Mouse (Mus musculus) bone marrow, adult 2 months (tissue): ENCODE data around the gene Etfrf1. TPM values are rescaled to one million over a fixed set of nuclear protein-coding genes. Genes with fewer than 3 reads are reported as not detected.

Experiments used
- H3K27ac ChIP-seq: fragments of 200-500 bp; 2 replicates; pipeline ENCODE4 v1.5.1; 2012; ENCODE audit warnings: low read depth, mild to moderate bottlenecking, control low read depth, inconsistent platforms, low read length; ENCODE audit not compliant: control insufficient read depth, poor library complexity, insufficient read depth
- H3K4me1 ChIP-seq: fragments of 200-500 bp; 2 replicates; pipeline ENCODE4 v1.6.1; 2011; ENCODE audit warnings: low read length; ENCODE audit not compliant: control insufficient read depth, insufficient read depth
- H3K4me3 ChIP-seq: fragments of 200-500 bp; replicated peaks from 2 replicates; pipeline ENCODE3; 2011; ENCODE audit warnings: mild to moderate bottlenecking, low read depth, low read length, control low read depth; ENCODE audit not compliant: control insufficient read depth
- CTCF ChIP-seq: fragments of 200-500 bp; IDR thresholded peaks from 2 replicates; pipeline ENCODE4 v1.5.1; 2011; ENCODE audit warnings: low read length, control low read depth; ENCODE audit not compliant: control insufficient read depth, insufficient read depth
- POLR2A ChIP-seq: fragments of 200-500 bp; IDR thresholded peaks from 2 replicates; pipeline ENCODE4 v1.6.1; 2011; ENCODE audit warnings: low read depth, mild to moderate bottlenecking, control low read depth, low read length, borderline replicate concordance; ENCODE audit not compliant: control insufficient read depth
- WGBS: fragments of 180-500 bp; shearing (Covaris S2); methylation state at CpG from one replicate; pipeline ENCODE4 v1.1.7; 2018; 5-methylcytosine and 5-hydroxymethylcytosine counted together
- polyA plus RNA-seq: library from polyadenylated mRNA; stranded (reverse); fragments of >200 nt; gene quantifications from 2 replicates; pipeline ENCODE4 v1.2.4, GENCODE M21; 2011; ENCODE audit warnings: low replicate concordance; ENCODE audit not compliant: missing spikeins, insufficient read depth, insufficient read length

Etfrf1 gene
- 4.6 and 17.9 TPM in 2 replicates for polyA plus RNA-seq

GRCm38 (mm10) chr6:145210816-145211338 is at the start of gene Etfrf1, which contains the start of gene Casc1:
Etfrf1 (plus strand) TSS chr6:145211134.
Casc1 (minus strand) TSS chr6:145211005.
- WGBS: under 1% methylated on average over 36 of the region's 36 CpGs
- peak; percentile 12; the same call in 1 of the 2 replicates for TF ChIP-seq CTCF
- TF ChIP-seq POLR2A: peak; percentile 91
- H3K4me1 ChIP-seq: no peaks in the 10 kb centered on the region; the same call in 1 of the 2 replicates

GRCm38 (mm10) chr6:145171892-145172606 is 38.9 kb upstream of the Etfrf1 start:
- Histone ChIP-seq H3K4me1 (no peaks in the 10 kb centered on the region), H3K4me3 (no peak overlapping the region), H3K27ac (no peak overlapping the region)
- 93% methylated on average over 14 of the region's 14 CpGs for WGBS
- TF ChIP-seq CTCF (no peak), POLR2A (no peak)

More at GRCm38 (mm10) chr6:145210816-145211338, at the start of gene Etfrf1, which contains the start of gene Casc1:
- peak within 1 kb of the TSS; percentile 84 for H3K4me3 ChIP-seq
- H3K27ac ChIP-seq: peak within 1 kb of the TSS; percentile 77

DNA sequence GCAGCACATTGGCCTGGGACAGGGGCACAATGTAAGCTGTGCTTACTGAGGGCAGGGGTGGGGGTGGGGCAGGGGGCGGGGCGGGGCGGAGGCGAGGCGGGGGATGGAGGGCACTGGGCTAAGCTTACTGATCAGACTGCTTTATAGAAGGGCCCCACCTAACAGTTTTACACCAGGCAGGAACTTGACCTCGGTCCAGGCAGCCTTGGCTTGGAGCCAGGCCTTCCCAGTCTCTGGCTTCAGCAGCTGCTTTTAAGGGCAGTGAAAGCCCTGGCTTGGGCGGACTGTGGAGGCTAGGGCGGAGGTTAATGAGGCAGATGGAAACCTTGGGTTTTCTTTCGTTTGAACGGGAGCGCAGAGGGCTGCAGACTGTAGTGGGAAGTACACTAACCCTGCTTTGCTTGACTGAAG is 37.1 kb upstream of the Etfrf1 start:
- WGBS: 83% methylated on average over 11 of the region's 11 CpGs
- no peaks in the 10 kb centered on the region for H3K4me1 ChIP-seq
- no peak for TF ChIP-seq CTCF
- TF ChIP-seq POLR2A: no peak
- H3K4me3 ChIP-seq: no peak overlapping the region
- no peak overlapping the region for H3K27ac ChIP-seq

- 79% methylated on average over 9 of the region's 9 CpGs for WGBS
- Histone ChIP-seq H3K27ac (no peak overlapping the region), H3K4me1 (no peaks in the 10 kb centered on the region), H3K4me3 (no peak overlapping the region)
- no peak for TF ChIP-seq CTCF
- TF ChIP-seq POLR2A: no peak
These were observed 35.4 kb upstream of the Etfrf1 start for GRCm38 (mm10) chr6:145175571-145175981.

- no peak overlapping the region for H3K4me3 ChIP-seq
- 86% methylated on average over 10 of the region's 10 CpGs for WGBS
- no peak overlapping the region for H3K27ac ChIP-seq
- no peaks in the 10 kb centered on the region for H3K4me1 ChIP-seq
- no peak for TF ChIP-seq POLR2A
- no peak for TF ChIP-seq CTCF
These were observed 34.5 kb upstream of the Etfrf1 start for GRCm38 (mm10) chr6:145176474-145176873.

GRCm38 (mm10) chr6:145179665-145180064 is 31.3 kb upstream of the Etfrf1 start:
- H3K27ac ChIP-seq: no peak overlapping the region
- no peak overlapping the region for H3K4me3 ChIP-seq
- no peak for TF ChIP-seq POLR2A
- peak; percentile 60 for TF ChIP-seq CTCF
- no peaks in the 10 kb centered on the region for H3K4me1 ChIP-seq
- WGBS: 41% methylated on average over 6 of the region's 6 CpGs

DNA sequence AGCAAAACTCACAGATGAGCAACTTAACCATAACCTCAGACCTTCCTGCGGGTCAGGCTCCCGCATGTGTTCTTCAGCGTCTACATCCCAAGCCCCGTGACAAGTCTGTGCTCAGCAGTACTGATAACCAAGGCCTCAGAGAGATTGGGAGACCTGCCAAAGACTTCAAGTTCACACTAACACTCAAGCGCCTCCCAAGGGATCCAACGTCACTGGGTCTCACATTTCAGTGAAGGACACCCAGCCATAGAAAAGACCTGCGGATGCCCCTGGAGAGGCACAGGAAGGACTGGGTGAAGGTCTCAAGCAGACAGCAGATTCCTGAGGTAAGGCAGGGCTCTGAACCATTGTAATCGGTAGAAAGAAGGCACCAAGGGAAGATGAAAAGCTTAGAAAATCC is 28.9 kb upstream of the Etfrf1 start:
- no peak overlapping the region for H3K27ac ChIP-seq
- no peak for TF ChIP-seq CTCF
- TF ChIP-seq POLR2A: no peak
- H3K4me1 ChIP-seq: no peaks in the 10 kb centered on the region
- 68% methylated on average over 8 of the region's 8 CpGs for WGBS
- no peak overlapping the region for H3K4me3 ChIP-seq

DNA sequence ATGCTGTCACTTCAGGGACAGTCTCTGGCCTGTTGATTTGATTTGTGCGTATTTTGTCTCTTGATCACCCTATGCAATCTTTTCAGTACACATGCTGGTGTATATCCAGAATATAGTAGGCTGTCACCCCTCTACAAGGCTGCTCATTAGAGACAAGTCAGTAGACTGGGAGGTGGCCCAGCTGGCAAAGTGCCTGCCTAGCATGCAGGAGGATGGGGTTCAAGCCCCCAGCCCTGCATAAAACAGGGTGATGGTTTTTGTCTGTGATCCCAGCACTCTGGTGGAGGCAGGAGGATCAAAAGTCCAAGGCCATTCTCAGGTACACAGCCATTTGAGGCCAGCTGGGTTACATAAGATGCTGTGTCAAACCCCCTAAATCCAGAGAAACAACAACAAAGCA is 24.8 kb upstream of the Etfrf1 start:
- no peak overlapping the region for H3K27ac ChIP-seq
- WGBS: 89% methylated on average over 1 of the region's 1 CpGs
- no peak overlapping the region for H3K4me3 ChIP-seq
- H3K4me1 ChIP-seq: no peaks in the 10 kb centered on the region; the same call in 1 of the 2 replicates
- TF ChIP-seq CTCF: no peak
- TF ChIP-seq POLR2A: no peak
